Mouse (Mus musculus): Measurements from ENCODE around the gene Tmem91. TPM values are rescaled to one million over a fixed set of nuclear protein-coding genes. Genes with fewer than 3 reads are reported as not detected.

The Tmem91 gene
- polyA plus RNA-seq, 1 experiment from 2014 or later: 2.1 TPM

DNA sequence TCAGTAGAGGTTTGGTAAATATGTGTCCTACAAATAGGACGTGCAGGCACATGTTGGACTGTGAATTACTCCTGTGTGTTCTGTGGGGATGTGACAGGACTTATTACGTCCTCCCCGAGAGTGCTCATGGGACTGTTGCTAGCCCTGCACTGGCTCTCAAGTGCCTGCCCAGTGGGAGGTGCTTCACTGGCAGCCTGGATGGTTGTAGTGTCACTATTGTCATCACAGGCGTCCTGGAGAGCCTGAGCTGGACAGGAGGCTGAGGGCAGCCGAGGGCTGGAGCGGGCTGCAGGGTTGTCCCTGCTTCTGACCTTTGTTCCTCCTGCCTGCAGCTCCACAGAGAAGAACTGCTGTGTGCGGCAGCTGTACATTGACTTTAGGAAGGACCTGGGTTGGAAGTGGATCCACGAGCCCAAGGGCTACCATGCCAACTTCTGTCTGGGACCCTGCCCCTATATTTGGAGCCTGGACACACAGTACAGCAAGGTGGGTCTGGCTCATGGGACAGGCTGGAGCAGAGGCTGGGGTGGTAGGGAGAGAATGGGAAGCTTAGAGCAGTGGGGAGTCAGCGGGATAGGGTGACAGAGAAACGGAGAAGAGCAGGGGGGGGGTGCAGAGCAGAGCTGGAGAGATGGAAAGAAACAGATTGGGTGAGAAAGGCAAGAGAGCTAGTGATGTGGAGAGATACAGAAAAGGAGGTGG lies 29.0 kb upstream of the Tmem91 start:
- 0 out of 2 replicates have a peak, but pooled peaks have one; percentile 7 for ATAC-seq
- Histone ChIP-seq H3K9me3 (ENCODE audit: control insufficient read depth, low read length) (no peaks in the 10 kb centered on the region), H3K9ac (ENCODE audit: low read depth, low read length) (no peak overlapping the region), H3K4me3 (ENCODE audit: low read length) (no peak overlapping the region), H3K27me3 (replicated peaks; ENCODE audit: control insufficient read depth, insufficient read depth, low read length) (no peaks in the 10 kb centered on the region), H3K27ac (ENCODE audit: low read length) (no peak overlapping the region), H3K4me1 (ENCODE audit: control insufficient read depth, insufficient read depth, low read length) (peaks cover 42% of the 10 kb centered on the region), H3K4me2 (ENCODE audit: low read depth, low read length) (0 out of 2 replicates have a peak overlapping the region, but pooled peaks have one; percentile 2), H3K36me3 (ENCODE audit: control insufficient read depth, insufficient read depth, low read length) (no peaks in the 10 kb centered on the region)
- WGBS: 37% methylated on average over 10 of the region's 10 CpGs

DNA sequence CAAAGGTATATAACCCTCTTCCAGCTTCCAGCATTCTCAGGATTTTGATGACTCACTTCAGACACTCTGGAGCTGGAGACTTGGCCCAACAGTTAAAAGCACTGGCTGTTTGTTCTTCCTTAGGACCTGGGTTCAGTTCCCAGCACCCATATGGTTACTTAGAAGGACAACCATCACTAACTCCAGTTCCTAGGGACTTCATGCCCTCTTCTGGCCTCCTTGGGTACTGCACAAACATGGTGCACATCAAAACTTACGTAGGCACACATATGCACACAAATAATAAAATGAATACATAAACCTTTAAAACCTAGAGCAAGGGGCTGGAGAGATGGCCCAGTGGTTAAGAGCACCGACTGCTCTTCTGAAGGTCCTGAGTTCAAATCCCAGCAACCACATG lies 27.4 kb upstream of the Tmem91 start:
- Histone ChIP-seq H3K4me2 (ENCODE audit: low read depth, low read length) (no peak overlapping the region), H3K9me3 (ENCODE audit: control insufficient read depth, low read length) (no peaks in the 10 kb centered on the region), H3K9ac (ENCODE audit: low read depth, low read length) (no peak overlapping the region), H3K36me3 (ENCODE audit: control insufficient read depth, insufficient read depth, low read length) (no peaks in the 10 kb centered on the region), H3K4me3 (ENCODE audit: low read length) (no peak overlapping the region), H3K27ac (ENCODE audit: low read length) (no peak overlapping the region), H3K4me1 (ENCODE audit: control insufficient read depth, insufficient read depth, low read length) (peaks cover 31% of the 10 kb centered on the region), H3K27me3 (replicated peaks; ENCODE audit: control insufficient read depth, insufficient read depth, low read length) (no peaks in the 10 kb centered on the region)
- 100% methylated on average over 2 of the region's 2 CpGs for WGBS
- no peak for ATAC-seq

DNA sequence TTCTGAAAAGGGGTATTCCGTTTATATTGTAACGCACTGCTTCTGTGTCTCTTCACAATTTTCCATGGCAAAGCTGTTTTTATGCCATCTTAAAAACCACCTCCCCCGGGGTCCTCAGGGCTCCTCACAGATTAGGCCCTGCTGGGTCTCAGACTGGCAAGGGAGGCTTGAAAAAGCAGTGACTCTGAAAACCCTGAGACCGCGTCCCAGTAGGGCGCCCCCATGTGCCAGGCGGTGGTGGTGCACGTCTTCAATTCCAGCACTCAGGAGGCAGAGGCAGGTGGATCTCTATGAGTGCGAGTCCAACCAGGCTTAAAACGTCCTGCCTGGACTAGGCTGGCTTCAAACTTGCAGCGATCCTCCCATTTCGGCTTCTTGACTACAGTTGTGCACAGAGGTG lies 25.8 kb upstream of the Tmem91 start:
- Histone ChIP-seq H3K9me3 (ENCODE audit: control insufficient read depth, low read length) (no peaks in the 10 kb centered on the region), H3K4me1 (ENCODE audit: control insufficient read depth, insufficient read depth, low read length) (peaks cover 16% of the 10 kb centered on the region), H3K4me3 (ENCODE audit: low read length) (no peak overlapping the region), H3K36me3 (ENCODE audit: control insufficient read depth, insufficient read depth, low read length) (no peaks in the 10 kb centered on the region), H3K27ac (ENCODE audit: low read length) (no peak overlapping the region), H3K27me3 (replicated peaks; ENCODE audit: control insufficient read depth, insufficient read depth, low read length) (no peaks in the 10 kb centered on the region), H3K9ac (ENCODE audit: low read depth, low read length) (no peak overlapping the region), H3K4me2 (ENCODE audit: low read depth, low read length) (no peak overlapping the region)
- no peak for ATAC-seq
- WGBS: 76% methylated on average over 12 of the region's 12 CpGs

DNA sequence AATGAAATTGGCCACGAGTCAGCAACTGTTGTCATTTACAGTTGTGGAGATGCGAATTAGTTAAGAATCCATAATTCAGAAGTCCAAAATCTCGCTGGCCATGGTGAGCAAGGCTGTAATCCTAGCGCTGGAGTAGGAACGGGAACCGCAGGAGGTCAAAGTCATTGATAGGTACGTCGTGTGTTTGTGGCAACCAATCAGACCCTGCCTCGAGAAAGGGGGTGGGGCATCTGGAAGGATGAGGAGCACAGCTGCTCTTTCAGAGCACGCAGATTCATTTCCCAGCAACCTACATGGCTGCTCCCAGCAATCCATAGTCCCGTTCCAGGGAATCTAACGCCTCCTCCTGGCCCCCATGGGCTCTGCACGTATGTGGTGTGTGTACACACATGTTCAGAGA lies 24.9 kb upstream of the Tmem91 start:
- Histone ChIP-seq H3K27me3 (replicated peaks; ENCODE audit: control insufficient read depth, insufficient read depth, low read length) (no peaks in the 10 kb centered on the region), H3K4me1 (ENCODE audit: control insufficient read depth, insufficient read depth, low read length) (peaks cover 9% of the 10 kb centered on the region), H3K36me3 (ENCODE audit: control insufficient read depth, insufficient read depth, low read length) (no peaks in the 10 kb centered on the region), H3K27ac (ENCODE audit: low read length) (no peak overlapping the region), H3K4me3 (ENCODE audit: low read length) (no peak overlapping the region), H3K9ac (ENCODE audit: low read depth, low read length) (no peak overlapping the region), H3K4me2 (ENCODE audit: low read depth, low read length) (no peak overlapping the region), H3K9me3 (ENCODE audit: control insufficient read depth, low read length) (no peaks in the 10 kb centered on the region)
- no peak for ATAC-seq
- WGBS: 63% methylated on average over 13 of the region's 13 CpGs

DNA sequence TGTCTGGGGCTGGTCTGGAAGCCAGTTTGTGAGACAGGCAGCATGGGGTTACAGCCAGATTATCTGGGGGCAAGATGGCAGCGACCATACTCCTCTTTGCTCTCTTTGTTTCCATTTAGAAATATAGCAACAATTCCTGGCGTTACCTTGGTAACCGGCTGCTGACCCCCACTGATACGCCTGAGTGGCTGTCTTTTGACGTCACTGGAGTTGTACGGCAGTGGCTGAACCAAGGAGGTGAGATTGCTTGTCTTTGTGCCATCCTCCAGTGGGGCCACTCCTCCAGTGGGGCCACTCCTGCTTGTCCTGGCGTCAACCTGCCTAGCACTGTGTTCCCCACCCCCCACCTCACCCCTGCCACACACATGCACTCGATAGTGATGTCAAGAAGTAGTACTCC lies 19.1 kb upstream of the Tmem91 start:
- Histone ChIP-seq H3K9me3 (ENCODE audit: control insufficient read depth, low read length) (no peaks in the 10 kb centered on the region), H3K4me3 (ENCODE audit: low read length) (no peak overlapping the region), H3K9ac (ENCODE audit: low read depth, low read length) (no peak overlapping the region), H3K27me3 (replicated peaks; ENCODE audit: control insufficient read depth, insufficient read depth, low read length) (no peaks in the 10 kb centered on the region), H3K4me2 (ENCODE audit: low read depth, low read length) (no peak overlapping the region), H3K36me3 (ENCODE audit: control insufficient read depth, insufficient read depth, low read length) (no peaks in the 10 kb centered on the region), H3K27ac (ENCODE audit: low read length) (no peak overlapping the region), H3K4me1 (ENCODE audit: control insufficient read depth, insufficient read depth, low read length) (0 out of 2 replicates have a peak, but pooled peaks cover 3% of the 10 kb centered on the region)
- WGBS: 73% methylated on average over 8 of the region's 8 CpGs
- ATAC-seq: no peak

DNA sequence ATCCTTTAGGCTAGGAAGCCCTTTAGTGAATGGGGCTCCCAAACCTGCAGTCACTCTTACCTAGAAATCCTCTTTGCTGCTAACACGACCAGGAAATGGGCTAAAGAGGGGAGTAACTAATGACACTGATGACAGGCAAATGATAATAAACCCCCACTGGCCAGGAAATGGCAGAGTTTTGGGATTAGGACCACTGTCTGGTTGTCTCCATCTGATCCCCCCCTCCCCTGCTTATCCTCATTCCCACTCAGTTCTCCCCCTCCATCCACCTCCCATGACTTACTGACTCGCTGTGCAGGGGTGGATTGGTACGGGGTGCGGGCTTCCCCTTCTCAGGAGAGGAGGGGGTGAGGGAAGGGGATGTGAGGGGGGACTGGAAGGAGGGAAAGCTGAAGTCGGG lies 15.1 kb upstream of the Tmem91 start:
- H3K27ac ChIP-seq (ENCODE audit: low read length): no peak overlapping the region

DNA sequence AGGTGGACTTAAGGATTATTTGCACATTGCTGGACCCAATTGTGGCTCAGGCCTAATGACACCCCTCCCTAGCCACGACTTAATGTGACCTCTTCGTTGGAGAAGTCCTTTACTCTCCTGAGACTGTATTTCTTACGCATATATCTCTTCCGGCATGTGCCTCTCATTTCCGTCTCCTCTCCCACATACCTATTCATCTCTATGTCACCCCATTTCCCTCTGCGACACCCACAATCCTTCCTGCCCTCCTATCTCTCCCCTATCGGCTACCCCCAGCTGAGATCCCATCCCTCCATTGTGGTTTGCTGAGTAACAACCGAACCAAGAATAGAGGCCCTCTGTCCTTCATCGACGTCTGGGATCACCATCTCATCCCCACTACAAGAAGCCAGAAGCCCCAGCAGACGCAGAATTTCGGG lies 14.6 kb upstream of the Tmem91 start:
- H3K36me3 ChIP-seq (ENCODE audit: control insufficient read depth, insufficient read depth, low read length): no peaks in the 10 kb centered on the region
- H3K4me2 ChIP-seq (ENCODE audit: low read depth, low read length): peak overlapping the region; percentile 99
- no peaks in the 10 kb centered on the region; the same call in 1 of the 2 replicates for H3K27me3 ChIP-seq (replicated peaks; ENCODE audit: control insufficient read depth, insufficient read depth, low read length)
- WGBS: 15% methylated on average over 12 of the region's 12 CpGs
- ATAC-seq: peak; percentile 1; the same call in 1 of the 2 replicates
- peak overlapping the region; percentile 90 for H3K9ac ChIP-seq (ENCODE audit: low read depth, low read length)
- H3K27ac ChIP-seq (ENCODE audit: low read length): 0 out of 2 replicates have a peak overlapping the region, but pooled peaks have one; percentile 45
- H3K4me1 ChIP-seq (ENCODE audit: control insufficient read depth, insufficient read depth, low read length): peaks cover 21% of the 10 kb centered on the region
- peak overlapping the region; percentile 75 for H3K4me3 ChIP-seq (ENCODE audit: low read length)
- H3K9me3 ChIP-seq (ENCODE audit: control insufficient read depth, low read length): no peaks in the 10 kb centered on the region

More for the DNA sequence above, 15.1 kb upstream of the Tmem91 start:
- peak overlapping the region; percentile 99 for H3K4me2 ChIP-seq (ENCODE audit: low read depth, low read length)
- H3K4me1 ChIP-seq (ENCODE audit: control insufficient read depth, insufficient read depth, low read length): peaks cover 21% of the 10 kb centered on the region
- no peak for ATAC-seq
- H3K36me3 ChIP-seq (ENCODE audit: control insufficient read depth, insufficient read depth, low read length): no peaks in the 10 kb centered on the region
- WGBS: 42% methylated on average over 5 of the region's 5 CpGs
- no peaks in the 10 kb centered on the region for H3K9me3 ChIP-seq (ENCODE audit: control insufficient read depth, low read length)
- H3K27me3 ChIP-seq (replicated peaks; ENCODE audit: control insufficient read depth, insufficient read depth, low read length): no peaks in the 10 kb centered on the region; the same call in 1 of the 2 replicates
- no peak overlapping the region; the same call in 1 of the 2 replicates for H3K9ac ChIP-seq (ENCODE audit: low read depth, low read length)
- peak overlapping the region; percentile 75 for H3K4me3 ChIP-seq (ENCODE audit: low read length)

DNA sequence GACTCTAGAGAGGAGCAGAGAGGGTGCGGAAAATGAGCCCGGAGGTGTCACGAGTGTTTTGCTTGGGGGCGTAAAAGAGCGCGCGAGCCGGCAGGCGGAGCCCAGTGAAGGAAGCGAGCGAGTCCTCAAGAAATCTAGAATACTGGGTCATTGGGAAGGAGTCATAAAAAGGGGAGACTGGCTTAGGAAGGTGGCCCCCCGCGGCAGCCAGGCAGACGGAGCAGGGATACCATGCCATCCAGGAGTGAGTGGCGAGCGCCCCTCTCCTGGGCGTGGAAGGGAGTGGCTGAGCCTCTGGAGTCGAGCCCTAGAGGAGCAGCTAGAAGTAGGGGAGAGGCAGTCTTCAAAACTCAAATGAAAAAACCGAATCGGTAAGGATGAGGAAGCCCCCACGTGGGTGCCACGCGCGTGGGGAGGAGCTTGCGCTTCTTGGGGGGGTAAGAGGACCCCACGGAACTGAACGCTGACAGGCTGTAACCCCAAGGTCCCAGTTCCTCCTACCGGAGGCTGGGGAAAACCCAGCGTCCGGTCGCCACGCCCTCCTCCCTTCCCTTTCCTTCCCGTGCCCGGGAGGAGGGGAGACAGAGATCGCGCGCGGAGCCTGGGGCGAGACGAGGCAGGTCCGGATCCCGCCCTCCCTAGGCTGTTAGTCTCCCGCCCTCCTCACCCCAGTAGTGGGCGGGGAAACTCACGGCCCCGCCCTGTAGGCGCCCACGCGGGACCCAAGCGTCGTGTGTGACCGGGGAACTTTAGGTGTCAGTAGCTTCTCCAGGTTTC lies 14.0 kb upstream of the Tmem91 start:
- H3K27ac ChIP-seq (ENCODE audit: low read length): peak overlapping the region; percentile 51
- no peaks in the 10 kb centered on the region; the same call in 1 of the 2 replicates for H3K27me3 ChIP-seq (replicated peaks; ENCODE audit: control insufficient read depth, insufficient read depth, low read length)
- peak overlapping the region; percentile 99 for H3K4me2 ChIP-seq (ENCODE audit: low read depth, low read length)
- H3K36me3 ChIP-seq (ENCODE audit: control insufficient read depth, insufficient read depth, low read length): no peaks in the 10 kb centered on the region
- peak overlapping the region; percentile 75 for H3K4me3 ChIP-seq (ENCODE audit: low read length)
- under 1% methylated on average over 52 of the region's 52 CpGs for WGBS
- H3K9ac ChIP-seq (ENCODE audit: low read depth, low read length): peak overlapping the region; percentile 90
- no peaks in the 10 kb centered on the region for H3K9me3 ChIP-seq (ENCODE audit: control insufficient read depth, low read length)
- ATAC-seq: peak; percentile 73
- peaks cover 21% of the 10 kb centered on the region for H3K4me1 ChIP-seq (ENCODE audit: control insufficient read depth, insufficient read depth, low read length)

DNA sequence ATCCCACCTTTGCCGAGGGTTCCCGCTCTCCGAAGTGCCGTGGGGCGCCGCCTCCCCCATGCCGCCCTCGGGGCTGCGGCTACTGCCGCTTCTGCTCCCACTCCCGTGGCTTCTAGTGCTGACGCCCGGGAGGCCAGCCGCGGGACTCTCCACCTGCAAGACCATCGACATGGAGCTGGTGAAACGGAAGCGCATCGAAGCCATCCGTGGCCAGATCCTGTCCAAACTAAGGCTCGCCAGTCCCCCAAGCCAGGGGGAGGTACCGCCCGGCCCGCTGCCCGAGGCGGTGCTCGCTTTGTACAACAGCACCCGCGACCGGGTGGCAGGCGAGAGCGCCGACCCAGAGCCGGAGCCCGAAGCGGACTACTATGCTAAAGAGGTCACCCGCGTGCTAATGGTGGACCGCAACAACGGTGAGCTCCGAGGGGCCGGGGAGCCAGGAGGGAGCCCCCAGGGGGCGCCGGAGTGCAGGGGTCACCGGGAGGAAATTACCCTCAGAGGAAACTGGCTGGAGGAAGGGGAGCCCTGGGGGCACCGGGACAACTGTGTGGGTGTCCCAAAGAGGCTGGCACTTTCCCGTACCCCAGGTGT lies 12.9 kb upstream of the Tmem91 start:
- peak overlapping the region; percentile 90 for H3K9ac ChIP-seq (ENCODE audit: low read depth, low read length)
- WGBS: under 1% methylated on average over 47 of the region's 47 CpGs
- H3K9me3 ChIP-seq (ENCODE audit: control insufficient read depth, low read length): no peaks in the 10 kb centered on the region
- peak; percentile 1; the same call in 1 of the 2 replicates for ATAC-seq
- peak overlapping the region; percentile 77 for H3K27ac ChIP-seq (ENCODE audit: low read length)
- peak overlapping the region; percentile 75 for H3K4me3 ChIP-seq (ENCODE audit: low read length)
- peak overlapping the region; percentile 99 for H3K4me2 ChIP-seq (ENCODE audit: low read depth, low read length)
- peaks cover 27% of the 10 kb centered on the region for H3K4me1 ChIP-seq (ENCODE audit: control insufficient read depth, insufficient read depth, low read length)
- H3K27me3 ChIP-seq (replicated peaks; ENCODE audit: control insufficient read depth, insufficient read depth, low read length): no peaks in the 10 kb centered on the region; the same call in 1 of the 2 replicates
- no peaks in the 10 kb centered on the region for H3K36me3 ChIP-seq (ENCODE audit: control insufficient read depth, insufficient read depth, low read length)

Data from intestine, embryonic 16.5 days (tissue).